Mouse (Mus musculus): ENCODE results near the gene Spg7. TPM values are rescaled to one million over a fixed set of nuclear protein-coding genes. Genes with fewer than 3 reads are reported as not detected.
A peak's percentile ranks its signal among the peaks of the same experiment; 100 is the strongest.

Spg7 gene
- polyA plus RNA-seq, 1 experiment: 14.6 TPM

DNA sequence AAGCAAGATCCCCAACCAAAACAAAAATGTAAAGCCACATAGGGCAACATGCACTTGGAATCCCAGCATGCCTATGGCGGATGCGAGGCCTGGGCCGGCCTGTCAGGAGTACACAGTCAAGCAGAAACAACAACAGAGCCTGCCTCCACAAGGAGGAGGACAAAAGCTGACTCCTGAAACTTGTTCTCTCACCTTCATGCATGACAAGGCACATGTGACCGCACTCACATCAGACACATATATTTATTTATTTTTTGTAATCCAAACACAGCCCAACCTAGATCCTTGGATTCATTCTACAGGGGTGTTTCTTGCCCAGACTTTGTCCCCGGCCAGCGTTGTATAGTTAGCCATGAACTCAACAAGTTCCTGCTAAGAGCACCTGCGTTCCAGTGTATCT lies 14.9 kb upstream of the Spg7 start:
- Histone ChIP-seq H3K4me1 (peaks cover 29% of the 10 kb centered on the region), H3K9me3 (no peaks in the 10 kb centered on the region), H3K27me3 (replicated peaks) (no peaks in the 10 kb centered on the region), H3K4me3 (replicated peaks) (no peak overlapping the region), H3K36me3 (replicated peaks; ENCODE audit: low read length) (peaks cover 18% of the 10 kb centered on the region)
- TF ChIP-seq FLI1 (IDR thresholded peaks at IDR 0.05; ENCODE audit: low read length): no peak
- no peak for TF ChIP-seq GATA1 (IDR thresholded peaks at IDR 0.05; ENCODE audit: borderline replicate concordance, low read length)

DNA sequence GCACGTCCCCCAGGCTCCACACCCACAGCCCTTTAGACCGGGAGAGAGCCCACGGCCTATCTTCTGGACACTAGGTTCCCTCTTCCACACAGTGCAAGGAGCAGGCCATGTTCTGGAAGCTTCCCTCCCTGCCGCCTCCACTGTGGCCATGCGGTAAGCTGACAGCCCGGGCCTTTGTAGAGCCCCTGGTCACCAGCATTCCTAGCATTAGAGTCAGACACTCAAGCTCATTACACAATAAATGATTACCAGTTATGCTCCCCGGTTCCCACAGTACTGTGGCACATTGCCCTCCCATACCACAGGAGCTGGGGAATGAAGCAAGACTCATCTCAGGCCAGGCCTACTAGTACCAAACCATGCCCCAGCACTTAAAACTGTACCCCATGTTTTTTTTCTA lies 14.3 kb upstream of the Spg7 start:
- Histone ChIP-seq H3K4me1 (peaks cover 31% of the 10 kb centered on the region), H3K9me3 (no peaks in the 10 kb centered on the region), H3K27me3 (replicated peaks) (no peaks in the 10 kb centered on the region), H3K4me3 (replicated peaks) (no peak overlapping the region), H3K36me3 (replicated peaks; ENCODE audit: low read length) (peaks cover 18% of the 10 kb centered on the region)
- TF ChIP-seq FLI1 (IDR thresholded peaks at IDR 0.05; ENCODE audit: low read length) (no peak), GATA1 (IDR thresholded peaks at IDR 0.05; ENCODE audit: borderline replicate concordance, low read length) (no peak)

DNA sequence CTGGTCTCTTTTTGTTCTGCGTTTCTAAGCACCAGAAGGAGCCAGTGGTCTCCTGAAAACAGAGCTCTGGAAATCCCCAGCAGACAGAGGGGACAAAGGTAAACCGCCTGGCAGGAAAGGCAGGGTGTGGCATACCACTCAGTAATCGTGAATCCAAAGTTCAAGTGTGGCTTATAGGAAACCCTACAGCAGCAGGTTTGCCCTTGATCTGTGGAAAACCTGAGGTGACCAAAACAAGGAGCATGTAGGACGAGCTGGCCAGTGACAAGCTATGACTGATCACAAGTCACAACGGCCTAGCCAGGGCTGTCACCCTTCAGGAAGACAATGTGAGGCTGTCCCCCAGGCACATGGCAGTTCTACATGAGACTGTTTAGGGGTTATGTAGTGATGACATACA lies 11.3 kb upstream of the Spg7 start:
- Histone ChIP-seq H3K36me3 (replicated peaks; ENCODE audit: low read length) (no peaks in the 10 kb centered on the region), H3K9me3 (no peaks in the 10 kb centered on the region)

DNA sequence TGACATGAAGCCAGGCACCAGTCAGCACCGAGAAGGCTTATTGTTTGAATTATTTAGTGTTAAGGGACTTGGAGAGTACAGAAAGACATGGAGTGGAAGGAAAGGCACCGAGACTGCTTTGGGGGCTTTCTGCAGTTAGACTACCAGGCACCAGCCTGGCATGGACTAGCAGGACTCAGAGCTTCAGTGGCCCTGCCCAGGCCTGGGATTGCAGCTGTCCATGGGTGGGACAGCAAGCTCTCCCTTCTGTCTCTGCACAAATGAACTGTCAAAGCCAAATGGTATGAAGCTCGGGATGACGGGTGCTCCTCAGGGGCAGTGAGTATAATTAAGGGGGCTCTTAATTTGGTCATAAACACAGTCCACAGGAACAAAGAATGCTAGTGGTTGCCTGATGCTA lies 1.3 kb downstream of the Spg7 start:
- Histone ChIP-seq H3K4me3 (replicated peaks) (peak overlapping the region; percentile 96), H3K4me1 (peaks cover 46% of the 10 kb centered on the region), H3K27me3 (replicated peaks) (no peaks in the 10 kb centered on the region), H3K36me3 (replicated peaks; ENCODE audit: low read length) (peaks cover 27% of the 10 kb centered on the region), H3K9me3 (no peaks in the 10 kb centered on the region)
- no peak for TF ChIP-seq FLI1 (IDR thresholded peaks at IDR 0.05; ENCODE audit: low read length)

More for the DNA sequence above, 11.3 kb upstream of the Spg7 start:
- Histone ChIP-seq H3K4me1 (peaks cover 41% of the 10 kb centered on the region), H3K27me3 (replicated peaks) (no peaks in the 10 kb centered on the region), H3K4me3 (replicated peaks) (no peak overlapping the region)
- no peak for TF ChIP-seq FLI1 (IDR thresholded peaks at IDR 0.05; ENCODE audit: low read length)
- no peak for TF ChIP-seq GATA1 (IDR thresholded peaks at IDR 0.05; ENCODE audit: borderline replicate concordance, low read length)

DNA sequence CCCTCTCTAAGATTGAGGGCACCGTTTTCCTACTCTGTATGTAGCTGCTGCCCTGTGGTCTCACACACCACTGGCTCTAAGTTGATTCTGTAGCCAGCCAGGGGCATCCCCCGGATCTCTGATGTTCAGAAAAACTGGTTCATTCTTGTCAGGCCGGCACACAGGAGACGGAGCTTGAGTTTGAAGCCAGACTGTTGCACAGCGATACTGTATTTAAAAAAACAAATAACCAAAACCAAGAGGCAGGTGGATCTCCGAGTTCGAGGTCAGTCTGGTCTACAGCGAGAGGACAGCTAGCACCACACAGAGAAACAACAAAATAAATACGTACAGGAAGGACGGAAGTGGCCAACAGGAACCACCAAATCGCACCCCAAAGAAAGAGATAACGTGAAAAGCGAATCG lies 2.1 kb downstream of the Spg7 start:
- TF ChIP-seq GATA1 (IDR thresholded peaks at IDR 0.05; ENCODE audit: borderline replicate concordance, low read length) (no peak), FLI1 (IDR thresholded peaks at IDR 0.05; ENCODE audit: low read length) (no peak)
- peaks cover 30% of the 10 kb centered on the region for H3K36me3 ChIP-seq (replicated peaks; ENCODE audit: low read length)
- peaks cover 46% of the 10 kb centered on the region for H3K4me1 ChIP-seq
- H3K9me3 ChIP-seq: no peaks in the 10 kb centered on the region
- H3K4me3 ChIP-seq (replicated peaks): peak overlapping the region; percentile 96
- H3K27me3 ChIP-seq (replicated peaks): no peaks in the 10 kb centered on the region

DNA sequence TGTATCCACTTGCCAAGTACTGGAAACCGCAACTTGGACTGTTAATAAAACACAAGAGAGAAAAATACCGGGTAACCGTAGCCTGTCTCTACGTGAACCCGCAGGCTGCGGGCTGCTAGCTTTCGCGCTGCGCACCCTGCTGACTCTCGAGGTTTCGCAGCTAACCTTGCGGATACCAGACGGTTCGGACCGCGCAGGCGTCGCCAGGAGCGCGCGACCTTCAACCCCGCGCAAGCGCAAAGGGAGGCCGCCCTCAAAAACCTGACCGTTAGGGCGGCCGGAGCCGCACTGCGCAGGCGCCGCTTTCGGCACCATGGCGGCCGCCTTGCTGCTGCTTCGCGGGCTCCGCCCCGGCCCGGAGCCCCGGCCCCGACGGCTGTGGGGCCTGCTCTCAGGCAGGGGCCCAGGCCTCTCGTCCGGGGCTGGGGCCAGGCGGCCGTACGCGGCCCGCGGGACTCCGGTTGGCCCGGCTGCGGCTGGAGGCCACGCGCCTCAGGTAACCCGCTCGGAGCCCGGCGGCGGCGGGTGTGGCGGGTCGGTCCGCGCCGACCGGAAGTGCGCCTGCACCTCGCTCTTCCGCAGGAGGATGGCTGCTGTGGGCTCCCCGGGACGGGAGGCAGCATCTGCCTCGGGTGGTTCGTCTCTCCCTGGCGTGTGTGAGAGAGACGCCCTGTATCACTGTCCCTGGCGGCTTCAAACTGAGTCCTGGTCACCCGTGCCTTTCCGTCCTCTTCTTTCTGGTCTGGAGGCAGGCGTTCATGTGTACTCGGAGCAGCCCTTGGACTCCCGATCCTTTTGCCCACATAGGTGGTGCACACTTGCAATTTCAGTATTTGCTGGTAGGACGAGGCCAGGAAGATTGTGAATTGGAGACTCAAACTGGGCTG lies 2.7 kb downstream of the Spg7 start:
- Histone ChIP-seq H3K4me3 (replicated peaks) (peak overlapping the region; percentile 96), H3K4me1 (peaks cover 43% of the 10 kb centered on the region), H3K27me3 (replicated peaks) (no peaks in the 10 kb centered on the region), H3K36me3 (replicated peaks; ENCODE audit: low read length) (peaks cover 30% of the 10 kb centered on the region), H3K9me3 (no peaks in the 10 kb centered on the region)
- no peak for TF ChIP-seq FLI1 (IDR thresholded peaks at IDR 0.05; ENCODE audit: low read length)
- TF ChIP-seq GATA1 (IDR thresholded peaks at IDR 0.05; ENCODE audit: borderline replicate concordance, low read length): no peak

DNA sequence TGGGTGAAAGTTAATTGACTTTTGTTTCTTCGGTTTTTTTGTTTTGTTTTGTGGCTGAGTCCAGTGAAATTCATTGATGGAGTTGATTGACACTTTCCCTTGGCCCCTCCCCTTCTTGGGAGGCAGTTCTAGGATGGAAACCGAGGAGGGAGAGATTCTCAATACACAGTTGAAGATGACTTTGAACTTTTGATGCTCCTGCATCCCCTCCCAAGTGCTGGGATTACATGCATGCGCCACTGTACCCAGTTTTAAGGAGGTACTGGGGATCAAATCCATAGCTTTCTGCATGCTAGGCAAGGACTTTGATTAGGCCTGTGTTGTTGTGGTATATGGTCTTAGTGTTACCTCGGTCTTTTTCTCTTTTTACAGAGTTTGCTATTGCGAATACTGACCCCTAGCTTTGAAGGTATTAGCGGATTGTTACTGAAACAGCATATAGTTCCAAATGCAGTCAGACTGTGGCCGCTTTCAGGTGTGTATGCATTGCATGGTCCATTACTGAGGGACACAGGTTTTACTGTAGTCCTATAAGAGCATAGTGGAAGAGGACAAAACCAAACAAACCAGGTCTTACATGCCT lies 3.5 kb downstream of the Spg7 start:
- Histone ChIP-seq H3K4me3 (replicated peaks) (peak overlapping the region; percentile 96), H3K4me1 (peaks cover 43% of the 10 kb centered on the region), H3K9me3 (no peaks in the 10 kb centered on the region), H3K36me3 (replicated peaks; ENCODE audit: low read length) (peaks cover 33% of the 10 kb centered on the region), H3K27me3 (replicated peaks) (no peaks in the 10 kb centered on the region)
- no peak for TF ChIP-seq FLI1 (IDR thresholded peaks at IDR 0.05; ENCODE audit: low read length)
- no peak for TF ChIP-seq GATA1 (IDR thresholded peaks at IDR 0.05; ENCODE audit: borderline replicate concordance, low read length)

DNA sequence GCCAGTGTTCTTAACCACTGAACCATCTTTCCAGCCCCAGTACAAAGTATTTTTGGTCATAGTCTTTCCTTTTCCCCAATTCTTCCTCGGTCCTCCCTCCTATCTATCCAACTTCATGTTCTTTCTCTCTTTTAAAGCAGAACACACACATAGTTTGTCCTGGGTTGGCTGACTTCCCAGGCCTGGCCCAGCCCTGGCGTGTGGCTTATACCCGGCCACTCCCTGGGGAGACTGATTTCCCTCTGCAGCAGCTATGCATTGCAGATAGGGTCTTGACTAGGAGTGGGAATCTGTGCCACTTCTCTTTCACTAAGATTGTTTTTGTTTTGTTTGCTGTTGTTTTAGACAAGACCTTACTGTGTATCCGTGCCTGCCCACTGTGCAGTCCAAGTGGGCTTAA lies 8.4 kb downstream of the Spg7 start:
- TF ChIP-seq FLI1 (IDR thresholded peaks at IDR 0.05; ENCODE audit: low read length) (no peak), GATA1 (IDR thresholded peaks at IDR 0.05; ENCODE audit: borderline replicate concordance, low read length) (no peak)
- Histone ChIP-seq H3K36me3 (replicated peaks; ENCODE audit: low read length) (peaks cover 82% of the 10 kb centered on the region), H3K27me3 (replicated peaks) (no peaks in the 10 kb centered on the region), H3K9me3 (no peaks in the 10 kb centered on the region), H3K4me1 (peaks cover 15% of the 10 kb centered on the region), H3K4me3 (replicated peaks) (no peak overlapping the region)

DNA sequence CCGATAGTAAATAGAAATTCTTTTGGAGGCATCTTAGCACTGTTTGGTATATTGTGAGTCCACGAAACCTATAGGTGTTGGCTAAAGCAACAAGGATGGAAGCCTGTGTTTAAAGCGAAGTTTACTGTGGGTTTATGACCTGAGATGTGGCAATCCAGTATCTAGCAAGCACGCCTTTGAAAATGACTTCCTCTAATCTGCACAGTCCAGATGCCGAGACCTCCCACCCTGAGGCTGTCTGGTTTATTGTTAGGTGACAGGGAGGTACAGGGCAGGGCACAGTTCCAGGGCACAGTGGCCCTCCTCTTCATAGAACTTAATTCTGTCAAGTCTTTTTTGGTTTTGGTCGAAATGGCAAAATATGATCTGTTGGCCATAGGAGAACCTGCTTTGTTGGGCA lies 14.5 kb downstream of the Spg7 start:
- peaks cover 96% of the 10 kb centered on the region for H3K36me3 ChIP-seq (replicated peaks; ENCODE audit: low read length)
- no peak for TF ChIP-seq GATA1 (IDR thresholded peaks at IDR 0.05; ENCODE audit: borderline replicate concordance, low read length)
- TF ChIP-seq FLI1 (IDR thresholded peaks at IDR 0.05; ENCODE audit: low read length): no peak
- H3K27me3 ChIP-seq (replicated peaks): no peaks in the 10 kb centered on the region
- no peak overlapping the region for H3K4me3 ChIP-seq (replicated peaks)
- H3K9me3 ChIP-seq: no peaks in the 10 kb centered on the region
- H3K4me1 ChIP-seq: no peaks in the 10 kb centered on the region

DNA sequence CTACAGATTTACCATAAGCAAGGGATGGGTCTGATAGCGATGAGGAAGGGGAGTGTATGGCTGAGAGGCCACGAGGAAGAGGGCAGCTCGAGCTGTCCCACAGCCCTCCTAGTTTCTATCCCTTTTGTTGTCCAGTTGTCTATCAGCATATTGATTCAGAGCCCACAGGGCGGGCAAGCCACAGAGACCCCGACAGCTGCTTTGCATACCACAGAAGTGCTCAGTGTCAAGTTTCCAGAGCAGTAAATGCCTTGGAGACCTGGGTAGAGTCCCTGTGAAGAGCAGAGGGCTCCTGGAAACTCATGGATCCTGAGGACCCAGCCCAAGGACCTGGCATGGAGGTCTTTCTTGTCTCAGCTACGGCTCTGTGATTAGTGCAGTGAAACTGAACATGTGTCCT lies 20.3 kb downstream of the Spg7 start:
- H3K36me3 ChIP-seq (replicated peaks; ENCODE audit: low read length): peaks cover 96% of the 10 kb centered on the region
- peaks cover 13% of the 10 kb centered on the region for H3K4me1 ChIP-seq
- no peak overlapping the region for H3K4me3 ChIP-seq (replicated peaks)
- TF ChIP-seq FLI1 (IDR thresholded peaks at IDR 0.05; ENCODE audit: low read length) (no peak), GATA1 (IDR thresholded peaks at IDR 0.05; ENCODE audit: borderline replicate concordance, low read length) (no peak)
- no peaks in the 10 kb centered on the region for H3K27me3 ChIP-seq (replicated peaks)
- no peaks in the 10 kb centered on the region for H3K9me3 ChIP-seq

Measured in megakaryocyte, embryonic 14.5 days (primary cell).